Mouse (Mus musculus) brain, embryonic 14.5 days (tissue): ENCODE data around the gene 1110002E22Rik. TPM values are rescaled to one million over a fixed set of nuclear protein-coding genes. Genes with fewer than 3 reads are reported as not detected.
A peak's percentile ranks its signal among the peaks of the same experiment; 100 is the strongest.

Experiments
- DNase-seq: peaks from one replicate; pipeline ENCODE4 v3.0.0-alpha.2; 2011; ENCODE audit warnings: low read depth
- CTCF ChIP-seq: fragments of 200-500 bp; IDR thresholded peaks from 2 replicates; pipeline ENCODE4 v1.5.1; 2012; ENCODE audit warnings: inconsistent platforms, mild to moderate bottlenecking, moderate library complexity, borderline replicate concordance; ENCODE audit not compliant: insufficient read depth, insufficient read length; ENCODE audit errors: extremely low read depth
- POLR2A ChIP-seq: fragments of 200-500 bp; IDR thresholded peaks from 2 replicates; pipeline ENCODE4 v1.6.1; 2012; ENCODE audit warnings: mild to moderate bottlenecking, inconsistent platforms, borderline replicate concordance; ENCODE audit not compliant: poor library complexity, insufficient read depth, insufficient read length, severe bottlenecking; ENCODE audit errors: extremely low read depth
- polyA plus RNA-seq: library from polyadenylated mRNA; depleted of rRNA; stranded (reverse); fragments of >200 nt; gene quantifications from 2 replicates; pipeline ENCODE4 v1.2.3, GENCODE M21; 2012

Gene 1110002E22Rik
- polyA plus RNA-seq, 1 experiment = 0.12 TPM

GRCm38 (mm10) chr3:138049555-138049954 is 15.3 kb upstream of the 1110002E22Rik start:
- TF ChIP-seq CTCF (no peak), POLR2A (no peak)
- DNase-seq = no peak

DNA sequence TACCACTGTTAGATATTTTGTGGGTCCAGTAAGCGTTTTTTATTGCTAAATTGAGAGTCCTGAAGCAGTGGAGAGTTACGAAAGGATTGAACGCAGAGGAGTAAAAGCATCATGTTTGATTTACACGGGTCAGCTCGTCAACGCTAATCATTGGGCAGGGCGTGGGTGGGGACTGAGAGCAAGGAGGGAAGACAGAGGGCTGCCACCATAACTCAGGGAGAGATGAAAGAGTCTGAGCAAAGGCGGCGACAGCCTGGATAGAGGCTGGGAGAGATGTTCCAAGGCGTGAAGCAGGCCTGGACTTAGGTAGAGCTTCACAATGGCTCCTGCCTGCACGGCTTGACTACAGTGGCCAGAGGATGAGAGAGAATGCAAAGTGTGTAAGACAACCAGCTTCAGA is 14.1 kb upstream of the 1110002E22Rik start:
- no peak for TF ChIP-seq CTCF
- no peak for TF ChIP-seq POLR2A
- no peak for DNase-seq

- DNase-seq = no peak
- TF ChIP-seq POLR2A (no peak), CTCF (no peak)
These were observed 13.4 kb upstream of the 1110002E22Rik start for GRCm38 (mm10) chr3:138051431-138051830.

DNA sequence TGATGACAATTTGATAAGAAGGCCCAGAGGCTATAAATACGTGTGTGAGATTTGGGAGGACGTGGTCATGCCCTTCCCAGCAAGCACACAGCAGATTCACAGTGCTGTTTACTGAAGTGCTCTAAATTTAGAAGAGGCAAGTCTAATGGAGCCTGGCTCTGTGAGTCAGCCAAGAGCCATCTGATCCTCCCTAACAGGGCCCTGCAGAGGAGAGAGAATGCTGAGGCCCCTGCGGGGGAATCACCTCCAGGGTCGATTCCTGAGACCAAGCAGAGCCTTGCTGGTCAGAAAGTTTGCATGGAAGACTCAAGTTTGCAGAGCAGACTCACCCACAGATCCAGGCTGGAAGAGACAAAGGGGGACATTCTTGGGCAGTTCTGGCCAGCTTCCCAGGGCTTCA is 10.9 kb upstream of the 1110002E22Rik start:
- TF ChIP-seq CTCF (no peak), POLR2A (no peak)
- DNase-seq = no peak

GRCm38 (mm10) chr3:138056976-138057375 is 7.9 kb upstream of the 1110002E22Rik start:
- DNase-seq = no peak
- TF ChIP-seq POLR2A (no peak), CTCF (no peak)

- DNase-seq = no peak
- no peak for TF ChIP-seq POLR2A
- no peak for TF ChIP-seq CTCF
These were observed 6.6 kb upstream of the 1110002E22Rik start for GRCm38 (mm10) chr3:138058226-138058625.

DNA sequence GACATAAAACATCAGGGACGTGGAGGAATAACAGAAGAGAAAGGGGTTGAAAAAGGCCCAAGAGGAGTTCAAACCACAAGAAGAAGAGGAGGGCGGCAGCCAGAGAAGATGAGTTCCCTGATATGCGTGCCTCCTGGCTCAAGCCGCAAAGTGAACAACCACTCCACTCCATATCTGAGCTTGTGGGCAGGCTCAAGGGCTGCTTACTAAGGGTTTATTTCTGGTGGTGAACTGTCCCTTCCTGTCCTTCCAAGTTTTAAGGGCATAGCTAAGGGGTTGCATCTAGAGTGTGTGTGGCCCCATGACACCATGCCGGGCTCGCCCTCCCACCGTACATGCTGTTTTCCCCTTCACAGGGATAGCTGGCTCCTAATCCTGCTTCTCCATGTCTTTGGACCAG is 4.4 kb upstream of the 1110002E22Rik start:
- TF ChIP-seq POLR2A (no peak), CTCF (no peak)
- no peak for DNase-seq

GRCm38 (mm10) chr3:138061205-138061911 is 3.5 kb upstream of the 1110002E22Rik start:
- DNase-seq = no peak
- TF ChIP-seq POLR2A = no peak
- no peak for TF ChIP-seq CTCF

DNA sequence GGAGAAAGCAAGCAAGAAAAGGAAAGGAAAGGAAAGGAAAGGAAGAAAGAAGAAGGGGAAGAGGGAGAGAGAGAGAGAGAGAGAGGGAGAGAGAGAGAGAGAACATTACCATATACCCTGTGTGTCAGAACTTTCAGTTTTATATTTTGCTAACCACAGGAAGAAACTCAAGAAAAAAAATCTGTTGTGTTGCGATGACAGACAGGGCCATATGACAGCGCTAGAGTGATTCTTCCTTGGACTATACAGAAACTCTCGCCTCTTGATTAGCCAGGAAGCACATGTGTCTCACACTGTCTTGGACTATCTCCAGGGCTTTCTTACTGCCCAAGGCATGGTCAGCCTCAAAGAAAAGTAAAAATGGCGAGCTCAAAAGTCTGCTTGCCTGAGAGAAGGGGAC is 2.2 kb upstream of the 1110002E22Rik start:
- DNase-seq = no peak
- TF ChIP-seq POLR2A (no peak), CTCF (no peak)

GRCm38 (mm10) chr3:138063731-138064329 is 1.0 kb upstream of the 1110002E22Rik start:
- peak; percentile 69 for DNase-seq
- TF ChIP-seq POLR2A (no peak), CTCF (no peak)

DNA sequence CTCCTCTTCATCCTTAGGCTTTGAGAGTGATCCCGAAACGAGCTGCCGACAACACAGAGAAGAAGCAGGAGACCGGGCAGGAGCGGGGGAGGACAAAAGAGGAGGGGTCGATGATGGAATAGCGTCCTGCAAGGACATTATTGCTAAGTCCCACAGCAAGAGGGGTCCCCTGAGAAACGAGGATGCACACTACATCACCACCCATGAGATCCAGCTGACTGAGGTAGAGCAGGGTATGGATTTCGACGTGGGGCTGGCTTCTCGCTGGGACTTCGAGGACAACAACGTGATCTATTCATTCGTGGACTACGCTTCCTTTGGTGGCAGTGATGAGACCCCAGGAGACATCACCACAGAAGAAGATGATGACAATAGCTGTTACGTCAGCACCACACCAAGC is 1.1 kb downstream of the 1110002E22Rik start:
- DNase-seq = no peak
- TF ChIP-seq POLR2A (no peak), CTCF (no peak)

DNA sequence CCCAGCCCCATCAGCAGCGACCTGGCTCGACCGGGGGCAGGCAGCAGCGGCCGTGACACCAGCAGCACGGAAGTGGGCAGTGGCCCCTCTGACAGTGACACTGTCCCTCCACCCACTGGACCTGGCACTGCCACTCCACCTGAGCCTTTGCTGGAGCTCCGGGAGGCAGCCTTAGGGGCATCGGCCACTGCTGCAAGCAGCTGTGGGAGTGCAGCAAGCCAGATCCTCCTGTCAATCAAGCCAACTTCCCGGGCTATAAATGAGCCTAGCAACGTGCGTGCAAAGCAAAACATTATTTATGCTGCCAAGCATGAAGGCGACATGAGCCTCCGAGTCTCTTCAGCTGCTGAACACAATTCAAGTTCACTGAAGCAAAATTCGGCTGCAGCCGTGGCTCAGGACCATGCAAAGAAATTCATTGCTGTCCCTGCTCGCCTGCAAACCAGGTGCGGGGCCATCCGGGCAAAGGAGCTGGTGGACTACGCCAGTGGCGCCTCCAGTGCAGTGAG is 1.6 kb downstream of the 1110002E22Rik start:
- peak; percentile 82 for DNase-seq
- TF ChIP-seq CTCF (no peak), POLR2A (no peak)

DNA sequence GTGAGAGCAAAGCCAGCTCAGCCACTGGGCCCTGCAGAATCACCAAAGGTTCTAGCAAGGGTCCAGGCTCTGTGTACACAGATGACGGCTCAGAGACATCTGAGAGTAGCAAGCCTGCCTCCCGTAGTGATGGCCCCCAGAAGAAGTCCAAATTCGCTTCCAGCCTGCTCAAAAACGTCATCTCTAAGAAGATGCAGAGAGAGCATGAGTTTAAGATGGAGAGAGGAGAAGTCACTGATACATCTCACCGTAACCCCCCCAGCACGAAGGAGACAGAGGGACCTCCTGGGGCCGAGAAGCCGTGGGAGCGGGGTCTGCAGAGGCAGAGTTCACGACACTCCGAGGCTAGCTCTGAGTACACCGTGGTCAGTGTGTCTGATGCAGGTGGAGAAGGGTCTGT is 2.4 kb downstream of the 1110002E22Rik start, which contains the start of gene Gm5105:
Gene Gm5105 (minus strand): TSS at position 101 of the 400 bp plus-strand sequence.
- no peak for TF ChIP-seq POLR2A
- TF ChIP-seq CTCF = no peak
- DNase-seq = no peak
